Mouse (Mus musculus) liver, embryonic 14.5 days (tissue): Measurements from ENCODE around the gene Ppp1r37.

Experiments used
- CTCF ChIP-seq: IDR thresholded peaks from 2 replicates; pipeline ENCODE4 v1.5.1; 2016; ENCODE audit warnings: antibody characterized with exemption, low read depth, control low read depth
- EP300 ChIP-seq: IDR thresholded peaks from 2 replicates; pipeline ENCODE4 v1.6.1; 2016; ENCODE audit warnings: antibody characterized with exemption, low read depth

DNA sequence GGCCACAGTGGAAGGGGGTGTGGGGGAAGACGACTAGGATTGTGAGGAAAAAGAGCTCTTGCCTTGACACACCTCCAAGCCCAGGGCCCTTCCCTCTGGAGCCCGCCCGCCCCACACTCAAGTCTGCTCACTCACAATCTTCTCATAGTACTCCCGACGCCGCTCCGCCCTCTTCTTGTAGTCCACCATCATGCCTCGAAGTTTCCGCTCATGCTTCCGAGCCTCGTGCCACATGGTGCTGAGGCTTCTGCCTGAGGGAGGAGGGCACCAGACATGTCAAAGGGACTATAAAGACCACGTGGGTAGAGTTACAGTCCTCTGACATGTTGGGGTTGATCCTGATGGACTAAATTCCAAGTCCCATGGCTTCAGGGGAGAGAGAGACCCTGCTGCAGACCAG lies 40.2 kb upstream of the Ppp1r37 start:
- no peak for TF ChIP-seq CTCF
- TF ChIP-seq EP300, result no peak
